Mouse (Mus musculus) 3134 (cell line): Measurements from ENCODE around the gene Gm42906.

ENCODE experiments used
- DNase-seq: peaks from one replicate; pipeline ENCODE4 v3.0.0-alpha.2; 2011; ENCODE audit warnings: low spot score; ENCODE audit not compliant: insufficient read length; ENCODE audit errors: extremely low read depth

Gm42906 gene

GRCm38 (mm10) chr5:151193885-151194520 lies 234.0 kb downstream of the Gm42906 start:
- DNase-seq, result no peak

DNA sequence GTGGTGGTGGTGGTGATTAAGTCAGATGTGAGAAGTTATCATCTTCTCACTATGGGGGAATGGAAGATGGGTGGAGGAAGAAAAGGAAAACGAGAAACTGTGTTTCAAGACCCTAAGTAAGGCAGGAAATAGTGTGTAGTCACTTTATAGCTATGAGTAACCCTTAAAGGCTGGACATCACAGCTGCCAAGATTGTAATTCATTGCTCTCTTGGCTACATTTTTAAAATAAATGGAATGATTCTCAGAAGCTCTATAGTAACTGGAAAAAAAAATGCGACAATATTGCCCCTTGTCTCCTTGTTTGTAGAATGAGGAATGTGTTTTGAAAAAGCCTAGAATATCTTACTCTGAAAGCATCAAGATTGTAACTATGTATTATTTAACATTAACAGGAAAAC lies 235.7 kb downstream of the Gm42906 start:
- DNase-seq, result no peak

- no peak for DNase-seq
Measured at GRCm38 (mm10) chr5:151190764-151191163, 237.2 kb downstream of the Gm42906 start.

GRCm38 (mm10) chr5:151189789-151190378 lies 238.1 kb downstream of the Gm42906 start:
- peak; percentile 89 for DNase-seq

GRCm38 (mm10) chr5:151189321-151189720 lies 238.6 kb downstream of the Gm42906 start:
- DNase-seq, result no peak

GRCm38 (mm10) chr5:151188659-151189058 lies 239.3 kb downstream of the Gm42906 start:
- DNase-seq, result no peak

- no peak for DNase-seq
Measured at GRCm38 (mm10) chr5:151187336-151187735, 240.6 kb downstream of the Gm42906 start.

DNA sequence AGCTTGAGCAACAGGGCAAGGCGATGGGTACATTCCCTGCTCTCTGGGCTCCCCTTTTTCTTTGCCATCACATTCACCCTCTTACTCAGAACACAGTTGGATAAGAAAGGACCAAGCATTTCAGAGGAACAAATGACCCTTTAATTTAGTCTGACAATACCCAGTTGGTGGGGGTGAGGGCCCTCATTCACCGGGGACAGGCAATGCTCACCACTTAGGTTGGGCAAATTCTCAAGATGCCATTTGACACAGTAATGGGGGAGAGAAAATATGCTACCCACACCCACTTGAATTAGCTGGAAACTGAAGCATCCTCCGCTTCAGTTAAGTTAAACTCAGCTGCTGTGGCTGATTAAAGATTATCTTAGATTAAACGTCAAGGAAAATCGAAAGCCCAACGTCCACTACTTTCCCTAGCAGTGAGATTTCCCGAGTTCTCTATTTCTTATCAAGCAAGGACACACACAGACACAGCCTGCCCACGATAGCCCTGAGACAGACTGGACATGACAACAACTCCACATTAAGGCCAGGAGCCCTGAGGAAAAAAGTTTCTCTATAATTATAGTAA lies 242.6 kb downstream of the Gm42906 start:
- peak; percentile 47 for DNase-seq

DNA sequence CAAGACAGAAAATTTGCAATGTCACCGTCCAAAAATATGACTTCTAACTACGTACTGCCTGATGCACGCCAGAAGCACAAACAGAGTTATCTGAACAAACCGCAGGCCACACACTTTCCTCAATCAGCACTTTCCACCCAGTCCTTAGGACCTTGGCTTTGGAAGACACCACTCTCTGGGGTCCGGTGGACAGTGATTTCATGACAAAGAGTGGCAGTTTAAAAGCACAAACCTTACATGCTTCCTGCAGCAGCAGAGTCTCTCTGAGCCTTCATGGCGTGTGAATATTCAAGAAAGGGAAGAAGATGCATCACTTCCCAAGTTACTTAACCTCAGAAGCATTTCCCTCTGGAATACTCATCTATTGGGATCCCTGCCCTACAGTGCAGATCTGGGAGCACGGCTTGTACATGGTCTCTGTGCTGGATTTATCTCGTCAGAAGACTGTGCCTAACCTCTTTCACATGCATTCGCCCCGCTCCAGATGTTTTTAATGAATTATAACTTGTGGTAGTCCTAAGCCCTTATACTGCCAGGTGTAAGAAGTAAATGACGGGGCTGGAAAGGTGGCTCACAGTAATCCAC lies 244.2 kb downstream of the Gm42906 start:
- DNase-seq, result no peak

- no peak for DNase-seq
Measured at GRCm38 (mm10) chr5:151181288-151181687, 246.7 kb downstream of the Gm42906 start.

DNA sequence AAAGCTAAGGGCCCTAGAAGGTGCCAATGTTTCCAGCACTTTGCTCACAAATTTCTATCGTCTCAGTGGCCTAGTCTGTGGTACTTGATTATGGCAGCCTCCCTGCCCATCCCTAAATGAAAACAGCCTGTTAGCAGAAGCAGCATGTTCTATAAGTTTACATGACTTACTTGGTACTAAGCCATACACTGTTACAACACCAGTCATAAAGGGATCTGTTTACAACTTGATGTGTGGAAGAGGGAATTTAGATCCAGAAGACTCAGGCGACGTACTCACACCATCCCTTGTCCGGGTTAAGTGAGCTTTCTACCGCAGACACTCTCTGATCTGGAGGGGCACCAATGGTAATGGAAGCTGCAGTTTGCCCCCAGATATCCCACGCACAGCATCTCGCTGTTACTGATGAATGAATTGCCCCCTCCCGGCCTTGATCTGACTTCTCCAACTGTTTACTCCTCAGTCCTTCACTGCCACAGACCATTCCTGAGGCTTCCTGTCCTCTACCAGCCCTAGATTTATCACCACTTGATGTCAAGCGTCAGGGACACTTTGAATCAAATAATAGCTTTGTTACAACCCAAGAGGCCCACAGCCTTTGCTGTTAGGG lies 247.7 kb downstream of the Gm42906 start:
- DNase-seq, result no peak

DNA sequence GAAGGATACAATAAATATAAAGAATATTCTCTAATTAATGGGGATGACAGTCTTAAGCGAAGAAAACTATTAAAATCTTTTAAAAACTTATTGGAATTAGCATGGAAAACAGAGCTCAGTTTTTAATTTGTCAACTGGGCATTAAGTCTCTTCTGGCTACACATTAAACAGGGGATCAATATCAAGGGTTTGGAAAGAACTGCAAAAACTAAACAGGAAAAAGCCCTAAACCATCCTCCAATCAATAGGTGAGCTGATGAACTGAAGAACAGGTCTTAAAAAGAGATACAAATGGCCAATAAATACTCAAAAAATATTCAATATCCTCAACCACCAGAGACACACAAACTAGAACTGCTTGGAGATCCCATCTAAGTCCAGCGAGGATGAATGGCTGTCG lies 250.8 kb downstream of the Gm42906 start:
- no peak for DNase-seq

DNA sequence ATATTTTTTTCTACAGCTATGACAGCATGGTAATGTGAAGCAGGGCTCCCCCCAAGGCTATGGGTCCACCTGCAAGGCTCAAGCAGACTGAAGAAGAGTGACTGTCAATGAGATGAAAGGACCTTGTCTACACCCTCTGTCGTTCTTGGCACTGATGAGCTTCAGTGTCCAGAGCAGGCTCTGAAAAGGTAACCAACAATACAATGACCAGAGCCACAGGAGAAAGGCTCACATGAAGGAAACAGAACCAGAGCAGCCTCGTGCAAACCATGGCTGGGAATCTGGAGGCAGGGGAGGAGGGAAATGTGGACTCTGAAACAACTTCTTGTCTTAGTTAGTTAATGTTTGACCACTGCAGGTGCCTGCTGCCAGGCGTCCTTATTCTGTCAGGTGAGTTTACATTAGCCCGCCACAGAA lies 252.1 kb downstream of the Gm42906 start:
- no peak for DNase-seq

DNA sequence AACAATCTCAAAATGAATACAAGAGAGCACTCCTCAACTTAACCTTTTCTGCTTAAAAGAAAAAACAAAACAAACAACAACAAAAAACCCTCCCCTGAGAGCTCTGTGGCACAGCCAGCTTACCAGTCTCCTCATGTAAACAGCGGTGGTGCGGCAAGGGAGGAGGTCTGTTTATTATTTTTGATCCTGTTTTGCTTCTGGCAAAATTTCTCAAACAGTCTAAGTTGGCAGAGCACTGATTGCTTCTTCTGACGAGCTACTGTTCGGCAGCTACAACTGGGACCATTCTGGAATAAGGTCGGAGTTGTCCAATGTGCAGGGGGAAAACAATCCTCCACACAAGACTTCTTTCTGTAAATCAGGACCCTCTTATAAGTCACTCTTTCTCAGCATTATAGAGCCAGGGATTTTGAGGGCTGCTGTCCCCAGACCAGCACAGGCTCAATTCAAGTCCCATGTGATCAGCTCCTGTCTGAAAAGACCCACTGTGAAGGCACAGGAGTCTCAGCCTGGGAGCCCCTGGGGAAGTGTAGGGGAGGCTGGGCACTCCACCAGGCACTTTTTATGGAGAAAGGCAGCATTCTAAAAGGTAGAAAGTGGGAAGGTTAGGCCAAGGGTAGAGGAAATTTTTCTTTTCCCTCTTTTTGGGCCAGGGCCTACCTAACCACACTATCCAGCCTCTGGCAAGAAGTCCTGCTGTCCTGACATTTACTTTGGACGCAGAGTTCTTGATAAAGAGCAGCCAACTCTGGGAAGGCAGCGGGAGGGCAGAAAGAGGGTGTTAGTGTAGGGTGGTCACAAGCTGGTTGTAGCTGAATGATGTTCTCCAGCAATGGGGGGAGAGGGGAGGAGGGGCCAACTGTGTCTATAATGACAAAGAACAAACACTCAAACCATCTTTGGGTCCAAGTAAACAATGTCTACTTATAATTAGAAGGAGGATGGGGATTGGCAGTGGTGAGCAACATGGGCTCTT lies 253.2 kb downstream of the Gm42906 start:
- DNase-seq, result no peak

- peak; percentile 63 for DNase-seq
Measured at GRCm38 (mm10) chr5:151173774-151174173, 254.2 kb downstream of the Gm42906 start.

DNA sequence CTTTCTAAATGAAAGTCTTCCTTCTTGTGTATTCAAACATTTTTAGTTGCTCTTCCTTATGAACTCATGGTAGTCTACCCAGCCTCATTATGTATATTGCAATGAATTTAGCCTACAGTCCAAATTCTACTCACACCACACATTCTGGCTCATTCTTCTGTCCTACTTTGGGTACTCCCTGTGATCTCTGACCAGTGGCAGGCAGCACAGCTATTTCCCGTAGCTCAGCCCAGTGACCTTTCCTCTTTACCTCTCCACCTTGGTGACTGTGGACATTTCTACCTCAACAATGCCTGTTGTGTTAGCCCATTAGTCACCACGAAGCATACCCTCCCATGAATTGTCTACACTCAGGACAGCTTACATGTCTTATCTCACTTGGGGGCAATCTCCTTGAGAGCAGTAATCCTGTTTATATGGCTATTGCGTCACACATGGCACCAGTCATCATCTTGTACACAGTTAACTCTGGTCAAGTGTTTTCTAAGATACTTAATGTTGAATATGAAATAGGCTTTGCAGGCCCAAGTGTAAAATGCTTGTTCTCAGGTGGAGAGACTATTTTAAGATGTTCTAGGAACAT lies 257.7 kb downstream of the Gm42906 start:
- DNase-seq, result no peak

DNA sequence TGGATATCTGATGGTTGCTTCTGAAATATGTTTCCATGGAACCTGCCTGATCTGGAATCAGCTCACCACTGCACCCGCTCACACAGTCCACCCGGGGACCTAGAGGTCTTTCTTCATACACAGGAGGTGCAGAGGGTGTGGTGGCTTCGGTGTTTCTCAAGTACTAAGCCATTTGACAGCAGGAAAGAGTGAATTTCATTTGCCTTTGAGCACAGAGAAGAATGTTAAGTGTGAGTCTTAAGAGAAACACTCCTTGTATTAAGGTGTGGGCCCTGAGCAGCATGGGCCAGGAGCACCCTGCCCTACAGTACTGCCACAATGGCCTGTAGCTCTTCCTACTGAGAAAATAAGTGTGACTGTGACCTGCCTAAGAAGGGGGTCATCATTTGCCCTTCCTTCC lies 259.8 kb downstream of the Gm42906 start:
- no peak for DNase-seq

DNA sequence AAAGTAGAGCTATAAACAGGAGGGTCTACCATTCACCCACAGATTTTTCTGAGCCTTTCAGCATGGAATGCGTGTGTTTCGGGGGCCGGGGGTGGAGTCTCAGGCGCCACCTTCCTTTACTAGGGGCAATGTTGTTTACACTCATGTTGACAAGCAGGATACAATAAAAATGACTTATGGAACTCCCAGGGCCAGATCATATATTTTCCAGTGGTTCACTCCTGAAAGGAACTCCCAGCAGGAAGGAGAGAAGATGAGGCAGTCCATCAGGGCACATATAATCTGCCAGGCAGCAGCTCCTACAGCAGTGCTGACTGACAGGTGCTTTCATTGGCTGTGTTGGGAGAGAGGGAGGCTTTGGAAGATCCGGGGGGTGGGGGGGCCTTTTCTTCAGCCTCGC lies 260.3 kb downstream of the Gm42906 start:
- no peak for DNase-seq

DNA sequence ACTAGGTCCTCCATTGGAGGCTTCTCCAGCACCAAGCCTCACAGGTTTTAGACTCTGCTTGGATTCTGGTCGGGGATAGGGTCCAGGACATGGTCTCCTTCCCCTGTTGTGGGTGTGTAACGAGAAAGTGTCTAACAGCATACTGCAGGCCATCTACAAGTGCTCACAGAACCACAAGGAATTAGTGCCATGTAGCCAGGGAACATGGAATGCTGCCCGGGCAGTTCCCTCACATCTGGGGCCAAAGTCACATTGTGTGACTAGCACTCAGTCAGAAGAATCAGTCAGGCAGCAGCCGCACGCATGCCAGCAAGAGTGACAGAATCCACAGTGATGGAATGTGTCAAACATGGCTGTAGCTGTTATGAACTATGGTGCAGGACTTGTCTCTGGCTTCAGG lies 261.7 kb downstream of the Gm42906 start:
- peak; percentile 71 for DNase-seq

- DNase-seq, result no peak
Measured at GRCm38 (mm10) chr5:151165381-151166016, 262.5 kb downstream of the Gm42906 start.
